Mouse (Mus musculus) liver, embryonic 13.5 days (tissue): Measurements from ENCODE around the gene Myo10. TPM values are rescaled to one million over a fixed set of nuclear protein-coding genes. Genes with fewer than 3 reads are reported as not detected.
A peak's percentile ranks its signal among the peaks of the same experiment; 100 is the strongest.

ENCODE experiments used
- ATAC-seq: fragments of 200-750 bp; cut with Nextera tagmentation; 2 replicates; pipeline ENCODE4 v1.8.0; 2017; ENCODE audit warnings: low read depth, mild to moderate bottlenecking, moderate number of reproducible peaks, moderate library complexity
- DNase-seq: peaks from one replicate; pipeline ENCODE4 v3.0.0; 2022
- H3K27ac ChIP-seq: fragments of 300-500 bp; sonication (generic); 2 replicates; pipeline ENCODE4 v1.5.1; 2015; ENCODE audit warnings: moderate library complexity, mild to moderate bottlenecking, inconsistent platforms
- H3K27me3 ChIP-seq: fragments of 300-500 bp; sonication (generic); 2 replicates; pipeline ENCODE4 v1.6.1; 2015; ENCODE audit warnings: mild to moderate bottlenecking, inconsistent platforms
- H3K36me3 ChIP-seq: fragments of 300-500 bp; sonication (generic); 2 replicates; pipeline ENCODE4 v1.6.1; 2015; ENCODE audit warnings: mild to moderate bottlenecking, inconsistent platforms
- H3K4me1 ChIP-seq: fragments of 300-500 bp; sonication (generic); replicated peaks from 2 replicates; pipeline ENCODE4 v1.6.1; 2015; ENCODE audit warnings: inconsistent platforms
- H3K4me2 ChIP-seq: fragments of 300-500 bp; sonication (generic); 2 replicates; pipeline ENCODE4 v1.6.1; 2015; ENCODE audit warnings: inconsistent platforms, mild to moderate bottlenecking, moderate library complexity
- H3K4me3 ChIP-seq: fragments of 300-500 bp; sonication (generic); replicated peaks from 2 replicates; pipeline ENCODE4 v1.5.1; 2015; ENCODE audit warnings: mild to moderate bottlenecking, inconsistent platforms
- H3K9ac ChIP-seq: fragments of 300-500 bp; sonication (generic); 2 replicates; pipeline ENCODE4 v1.6.1; 2015; ENCODE audit warnings: mild to moderate bottlenecking, inconsistent platforms
- H3K9me3 ChIP-seq: fragments of 300-500 bp; sonication (generic); replicated peaks from 2 replicates; pipeline ENCODE4 v1.6.1; 2016; ENCODE audit warnings: inconsistent platforms
- WGBS: fragments of 180-500 bp; shearing (Covaris S2); methylation state at CpG from one replicate; pipeline ENCODE4 v1.1.7; 2015; ENCODE audit not compliant: insufficient replicate concordance; 5-methylcytosine and 5-hydroxymethylcytosine counted together
- polyA plus RNA-seq: library from polyadenylated mRNA; unstranded; fragments of >200 nt; fragmentation: Nextera tagmentation; extraction: Ambion mirVana; gene quantifications from 2 replicates; pipeline ENCODE4 v1.2.1, GENCODE M21; 2015

Gene Myo10
- polyA plus RNA-seq, 1 experiment from 2014 or later = 3.8 TPM

- Histone ChIP-seq H3K27me3 (no peaks in the 10 kb centered on the region), H3K27ac (no peak overlapping the region), H3K9me3 (no peaks in the 10 kb centered on the region), H3K4me3 (no peak overlapping the region), H3K36me3 (no peaks in the 10 kb centered on the region), H3K4me1 (peaks cover 8% of the 10 kb centered on the region), H3K9ac (no peak overlapping the region), H3K4me2 (no peak overlapping the region)
- WGBS = 49% methylated on average over 7 of the region's 7 CpGs
- DNase-seq = no peak
- ATAC-seq = no peak
Observed at GRCm38 (mm10) chr15:25695883-25696282, 73.6 kb downstream of the Myo10 start.

GRCm38 (mm10) chr15:25696660-25697059, 74.3 kb downstream of the Myo10 start:
- DNase-seq (no peak), ATAC-seq (no peak)
- Histone ChIP-seq H3K27ac (no peak overlapping the region), H3K4me3 (no peak overlapping the region), H3K4me1 (peaks cover 8% of the 10 kb centered on the region), H3K9ac (no peak overlapping the region), H3K4me2 (no peak overlapping the region), H3K36me3 (peaks cover 3% of the 10 kb centered on the region; the same call in 1 of the 2 replicates), H3K27me3 (no peaks in the 10 kb centered on the region), H3K9me3 (no peaks in the 10 kb centered on the region)
- WGBS = 80% methylated on average over 6 of the region's 6 CpGs

DNA sequence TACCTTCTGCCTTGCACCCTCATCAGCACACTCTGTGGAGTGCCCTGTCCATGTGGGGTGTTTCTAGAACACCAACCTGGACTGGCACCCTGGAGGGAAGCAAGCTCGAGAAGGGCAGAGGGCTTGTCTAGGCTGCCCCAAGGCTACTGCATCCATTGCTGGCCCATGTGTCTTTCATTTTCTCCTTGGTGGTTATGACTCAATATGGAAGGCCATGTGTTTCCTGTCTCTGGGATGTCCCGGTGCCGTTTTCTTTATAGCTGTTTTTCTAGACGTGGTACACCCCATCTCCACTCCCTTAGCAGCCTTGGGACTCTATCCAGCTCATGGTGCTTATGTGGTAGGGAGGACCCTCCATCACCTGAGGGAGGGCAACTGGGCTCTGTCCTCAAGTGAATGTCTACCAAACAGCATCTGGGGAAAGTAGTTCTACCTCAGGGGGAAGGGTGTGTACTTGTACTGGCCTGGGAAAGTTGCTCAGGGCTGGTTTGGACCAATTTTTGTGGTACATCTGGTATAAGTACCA, 76.8 kb downstream of the Myo10 start:
- H3K36me3 ChIP-seq = peaks cover 14% of the 10 kb centered on the region
- no peak overlapping the region for H3K27ac ChIP-seq
- H3K4me2 ChIP-seq = no peak overlapping the region
- no peak overlapping the region for H3K4me3 ChIP-seq
- no peaks in the 10 kb centered on the region for H3K27me3 ChIP-seq
- H3K4me1 ChIP-seq = no peaks in the 10 kb centered on the region
- no peak for ATAC-seq
- WGBS = 36% methylated on average over 4 of the region's 4 CpGs
- H3K9me3 ChIP-seq = no peaks in the 10 kb centered on the region
- DNase-seq = no peak
- H3K9ac ChIP-seq = no peak overlapping the region

DNA sequence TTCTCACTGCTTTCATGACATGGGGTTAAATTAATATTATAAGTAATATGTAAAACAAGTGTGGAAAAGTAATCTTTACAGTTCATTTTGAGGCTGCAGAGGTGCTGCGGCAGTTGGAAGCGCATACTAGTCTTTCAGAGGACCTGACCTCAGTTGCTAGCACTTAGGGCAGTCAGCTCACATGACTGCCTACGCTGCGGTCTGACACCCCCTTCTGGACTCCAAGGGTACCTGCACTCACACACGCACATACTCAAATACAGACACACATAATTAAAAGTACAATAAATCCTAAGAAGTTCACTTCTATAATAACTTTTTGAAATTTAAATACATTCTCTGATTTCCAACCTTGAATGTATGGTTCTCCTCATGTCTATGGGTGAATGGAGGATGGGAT, 80.3 kb downstream of the Myo10 start:
- Histone ChIP-seq H3K27ac (no peak overlapping the region), H3K9me3 (no peaks in the 10 kb centered on the region), H3K4me1 (no peaks in the 10 kb centered on the region), H3K27me3 (no peaks in the 10 kb centered on the region), H3K4me3 (no peak overlapping the region), H3K9ac (no peak overlapping the region), H3K4me2 (no peak overlapping the region), H3K36me3 (peaks cover 14% of the 10 kb centered on the region)
- DNase-seq (no peak), ATAC-seq (no peak)
- WGBS = 90% methylated on average over 5 of the region's 5 CpGs

GRCm38 (mm10) chr15:25704809-25705585, 82.7 kb downstream of the Myo10 start:
- H3K36me3 ChIP-seq = peaks cover 14% of the 10 kb centered on the region
- WGBS = 76% methylated on average over 11 of the region's 11 CpGs
- DNase-seq = no peak
- no peaks in the 10 kb centered on the region for H3K4me1 ChIP-seq
- no peak for ATAC-seq
- no peak overlapping the region for H3K9ac ChIP-seq
- H3K4me2 ChIP-seq = no peak overlapping the region
- H3K27me3 ChIP-seq = no peaks in the 10 kb centered on the region
- no peak overlapping the region for H3K27ac ChIP-seq
- no peak overlapping the region for H3K4me3 ChIP-seq
- no peaks in the 10 kb centered on the region for H3K9me3 ChIP-seq

GRCm38 (mm10) chr15:25706874-25707554, 84.7 kb downstream of the Myo10 start:
- no peaks in the 10 kb centered on the region for H3K27me3 ChIP-seq
- no peaks in the 10 kb centered on the region for H3K4me1 ChIP-seq
- peaks cover 10% of the 10 kb centered on the region for H3K36me3 ChIP-seq
- no peak for ATAC-seq
- no peak overlapping the region for H3K4me2 ChIP-seq
- no peaks in the 10 kb centered on the region for H3K9me3 ChIP-seq
- no peak overlapping the region for H3K27ac ChIP-seq
- H3K4me3 ChIP-seq = no peak overlapping the region
- H3K9ac ChIP-seq = no peak overlapping the region
- no peak for DNase-seq
- WGBS = 79% methylated on average over 19 of the region's 19 CpGs

DNA sequence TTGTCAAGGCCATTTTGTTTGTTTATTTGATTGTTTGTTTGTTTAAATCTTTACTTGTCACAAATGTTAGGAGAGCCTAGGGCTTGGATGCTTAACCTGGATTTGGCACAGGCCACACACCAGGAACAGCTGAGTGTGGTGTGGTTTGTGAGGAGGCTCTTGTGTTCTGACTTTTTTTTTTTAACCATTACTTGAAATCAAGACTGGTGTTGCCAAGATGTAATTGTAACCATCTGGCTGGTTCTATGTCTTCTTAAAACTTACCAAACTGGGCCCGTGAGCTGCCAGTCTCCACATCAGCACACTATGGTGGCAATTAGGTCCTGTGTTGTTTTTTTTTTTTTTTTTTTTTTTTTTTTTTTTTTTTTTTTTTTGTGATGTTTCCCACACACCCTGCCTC, 85.6 kb downstream of the Myo10 start:
- Histone ChIP-seq H3K4me1 (peaks cover 1% of the 10 kb centered on the region; the same call in 1 of the 2 replicates), H3K4me2 (no peak overlapping the region), H3K27me3 (no peaks in the 10 kb centered on the region), H3K9ac (no peak overlapping the region), H3K9me3 (no peaks in the 10 kb centered on the region), H3K36me3 (peaks cover 5% of the 10 kb centered on the region), H3K27ac (no peak overlapping the region), H3K4me3 (no peak overlapping the region)
- ATAC-seq (no peak), DNase-seq (no peak)
- WGBS = 82% methylated on average over 1 of the region's 1 CpGs

GRCm38 (mm10) chr15:25710876-25711275, 88.6 kb downstream of the Myo10 start:
- WGBS = 83% methylated on average over 10 of the region's 10 CpGs
- Histone ChIP-seq H3K9ac (no peak overlapping the region), H3K9me3 (no peaks in the 10 kb centered on the region), H3K27me3 (no peaks in the 10 kb centered on the region), H3K36me3 (no peaks in the 10 kb centered on the region; the same call in 1 of the 2 replicates), H3K4me3 (no peak overlapping the region), H3K4me1 (peaks cover 10% of the 10 kb centered on the region), H3K27ac (no peak overlapping the region), H3K4me2 (no peak overlapping the region)
- DNase-seq = no peak
- no peak for ATAC-seq

DNA sequence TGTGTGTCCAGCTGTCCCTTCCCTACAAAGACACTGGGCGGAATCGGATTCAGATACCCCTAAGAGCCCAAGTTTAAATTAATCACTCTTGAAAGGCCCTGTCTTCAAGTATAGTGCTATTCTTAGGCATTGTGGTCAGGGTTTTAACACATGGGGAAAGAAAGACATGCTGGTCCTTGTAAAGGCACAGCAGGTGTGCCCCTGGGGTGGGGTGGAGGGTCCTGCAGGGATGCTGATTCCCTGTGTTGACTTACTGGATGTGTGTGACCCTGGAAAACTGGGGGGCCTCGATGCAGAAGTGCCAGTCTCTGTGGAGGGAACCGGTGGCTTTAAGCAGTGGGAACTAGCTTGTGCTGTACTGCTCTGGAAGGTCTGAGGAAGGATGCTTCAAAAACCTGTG, 90.6 kb downstream of the Myo10 start:
- H3K4me1 ChIP-seq = peaks cover 11% of the 10 kb centered on the region
- WGBS = 65% methylated on average over 4 of the region's 4 CpGs
- no peak for ATAC-seq

GRCm38 (mm10) chr15:25713587-25714361, 91.4 kb downstream of the Myo10 start:
- Histone ChIP-seq H3K4me3 (no peak overlapping the region), H3K4me2 (no peak overlapping the region), H3K4me1 (peaks cover 11% of the 10 kb centered on the region), H3K36me3 (no peaks in the 10 kb centered on the region; the same call in 1 of the 2 replicates), H3K9ac (no peak overlapping the region), H3K27ac (no peak overlapping the region), H3K9me3 (no peaks in the 10 kb centered on the region), H3K27me3 (no peaks in the 10 kb centered on the region)
- WGBS = 78% methylated on average over 38 of the region's 38 CpGs
- no peak for DNase-seq
- peak; percentile 40; the same call in 1 of the 2 replicates for ATAC-seq

More for the DNA sequence above, 90.6 kb downstream of the Myo10 start:
- no peak for DNase-seq
- Histone ChIP-seq H3K36me3 (no peaks in the 10 kb centered on the region; the same call in 1 of the 2 replicates), H3K27me3 (no peaks in the 10 kb centered on the region), H3K27ac (no peak overlapping the region), H3K4me2 (no peak overlapping the region), H3K9me3 (no peaks in the 10 kb centered on the region), H3K4me3 (no peak overlapping the region), H3K9ac (no peak overlapping the region)
